Mouse (Mus musculus) neutrophil, adult 5-6 weeks (primary cell): ENCODE data around the gene Gm5129. TPM values are rescaled to one million over a fixed set of nuclear protein-coding genes. Genes with fewer than 3 reads are reported as not detected.
"Not testable (repeated sequence)": the region's sequence is repeated elsewhere in the genome, so short reads cannot be mapped to it uniquely, and the experiment has no call there.

Experiments
- ATAC-seq: fragments of 151-379, 151-347 bp; 2 replicates; pipeline ENCODE4 v1.8.0; 2017; ENCODE audit warnings: mild to moderate bottlenecking, moderate TSS enrichment; ENCODE audit not compliant: insufficient number of reproducible peaks, poor library complexity, low FRiP score, severe bottlenecking; ENCODE audit errors: extremely low read depth
- total RNA-seq: library from RNA; stranded (forward); fragments of 200-1000 nt; gene quantifications from 2 replicates; pipeline ENCODE4 v1.2.3, GENCODE M21; 2017

Gene Gm5129
- 12.2 and 37.4 TPM in 2 replicates for total RNA-seq

DNA sequence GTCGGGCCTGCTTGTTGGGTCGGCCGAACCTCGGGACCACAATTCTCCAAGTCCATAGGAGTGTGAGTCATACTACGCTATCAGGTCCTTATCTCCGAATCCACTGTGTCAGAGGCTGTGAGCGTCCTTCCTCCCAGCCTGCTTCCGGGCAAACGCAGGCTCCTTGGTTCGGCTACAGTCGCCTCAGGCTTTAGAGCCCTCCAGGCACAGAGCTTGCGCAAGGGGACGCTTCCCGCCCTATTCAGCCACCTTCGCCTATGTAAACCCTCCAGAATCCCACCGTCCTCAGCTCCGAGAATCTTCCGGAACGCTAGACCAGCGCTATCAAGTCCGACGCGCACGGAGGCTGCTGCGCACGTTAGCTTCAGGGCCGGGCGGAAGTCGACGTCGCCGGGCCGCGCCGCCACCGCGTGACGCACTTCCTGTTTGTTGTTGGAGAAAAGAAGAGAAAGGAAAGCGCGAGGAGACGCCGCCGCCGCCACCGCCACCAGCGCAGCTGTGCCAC is at the start of gene Gm5129, which contains the start of gene Dnajb6:
Gene Gm5129, minus strand, starts transcription at position 380 of the 505 bp plus-strand sequence.
Gene Dnajb6, plus strand, starts transcription at position 132 of the 505 bp plus-strand sequence.
- peak; percentile 80 for ATAC-seq

- ATAC-seq = not testable (repeated sequence)
Measured at GRCm38 (mm10) chr5:29784906-29785305, 49.2 kb upstream of the Gm5129 start.

DNA sequence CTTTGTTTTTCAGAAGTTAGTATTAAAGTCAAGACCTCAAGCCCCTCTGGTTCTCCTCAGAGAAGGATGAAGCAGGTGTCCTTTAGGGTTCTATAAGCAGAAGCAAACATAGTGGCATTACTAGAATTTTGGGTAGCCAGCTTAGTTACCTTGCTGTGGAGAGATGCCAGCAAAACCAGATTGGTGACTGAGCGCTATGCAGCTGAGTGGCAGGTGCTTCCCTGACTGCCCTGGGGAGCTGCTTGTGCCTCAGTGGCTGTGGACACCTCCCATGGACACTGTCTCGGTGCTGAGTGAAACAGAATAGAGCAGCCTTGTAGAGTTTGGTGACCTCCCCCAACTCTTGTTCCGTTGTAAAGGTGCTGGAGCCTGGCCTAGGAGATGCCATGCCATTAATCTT is 46.5 kb upstream of the Gm5129 start:
- ATAC-seq = no peak

DNA sequence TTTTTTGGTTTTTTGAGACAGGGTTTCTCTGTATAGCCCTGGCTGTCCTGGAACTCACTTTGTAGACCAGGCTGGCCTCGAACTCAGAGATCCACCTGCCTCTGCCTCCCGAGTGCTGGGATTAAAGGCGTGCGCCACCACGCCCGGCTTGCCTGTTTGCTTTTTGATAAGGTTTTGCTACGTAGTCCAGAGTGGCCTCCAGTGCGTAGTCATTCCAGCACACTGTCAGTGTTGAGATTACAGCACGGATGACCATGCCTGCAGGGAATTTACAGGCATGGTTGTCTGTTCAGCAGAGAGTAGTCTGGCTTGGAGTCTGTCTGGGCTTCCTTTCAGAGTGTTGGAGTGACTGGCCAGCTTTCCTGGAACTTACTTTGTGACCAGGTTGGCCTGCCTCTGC is 44.0 kb upstream of the Gm5129 start:
- not testable (repeated sequence) for ATAC-seq

DNA sequence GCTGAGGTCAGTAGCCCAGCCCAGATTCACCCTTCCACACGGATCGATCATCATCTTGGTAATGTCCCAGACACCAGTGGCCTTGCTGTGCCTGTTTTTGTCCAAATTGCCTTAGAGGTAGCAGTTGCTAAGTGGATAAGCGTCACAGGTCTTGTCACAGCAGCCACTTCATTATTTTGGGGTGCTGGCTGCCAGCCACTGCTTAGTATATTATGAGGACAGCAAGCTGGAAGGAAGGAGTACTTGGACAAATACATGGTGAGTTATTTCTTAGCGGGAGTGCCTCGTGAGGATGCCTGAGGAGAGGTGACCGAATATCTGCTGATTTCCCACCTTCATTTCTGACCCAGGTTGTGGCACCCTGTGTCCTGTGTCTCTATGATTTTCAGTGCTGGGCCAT is 42.3 kb upstream of the Gm5129 start:
- no peak for ATAC-seq

DNA sequence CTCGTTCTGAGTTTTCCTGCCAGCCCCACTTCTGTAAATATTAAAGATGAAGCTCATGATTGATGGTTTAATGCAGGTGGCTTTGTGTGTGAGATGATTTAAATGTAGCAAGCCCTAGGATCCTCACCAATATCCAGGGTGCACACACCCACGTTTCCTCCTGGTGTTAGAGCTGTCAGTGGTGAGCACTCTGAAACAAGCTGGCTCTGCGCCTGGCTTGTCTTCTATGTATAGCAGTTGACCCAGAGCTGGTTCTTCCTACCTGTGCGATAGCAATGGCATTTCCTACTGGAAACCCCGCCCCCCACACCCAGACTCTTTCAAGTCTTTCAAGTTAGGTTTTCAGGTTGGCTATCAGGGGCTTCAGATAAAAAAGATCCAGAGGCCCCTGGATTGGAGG is 39.7 kb upstream of the Gm5129 start:
- ATAC-seq = no peak

DNA sequence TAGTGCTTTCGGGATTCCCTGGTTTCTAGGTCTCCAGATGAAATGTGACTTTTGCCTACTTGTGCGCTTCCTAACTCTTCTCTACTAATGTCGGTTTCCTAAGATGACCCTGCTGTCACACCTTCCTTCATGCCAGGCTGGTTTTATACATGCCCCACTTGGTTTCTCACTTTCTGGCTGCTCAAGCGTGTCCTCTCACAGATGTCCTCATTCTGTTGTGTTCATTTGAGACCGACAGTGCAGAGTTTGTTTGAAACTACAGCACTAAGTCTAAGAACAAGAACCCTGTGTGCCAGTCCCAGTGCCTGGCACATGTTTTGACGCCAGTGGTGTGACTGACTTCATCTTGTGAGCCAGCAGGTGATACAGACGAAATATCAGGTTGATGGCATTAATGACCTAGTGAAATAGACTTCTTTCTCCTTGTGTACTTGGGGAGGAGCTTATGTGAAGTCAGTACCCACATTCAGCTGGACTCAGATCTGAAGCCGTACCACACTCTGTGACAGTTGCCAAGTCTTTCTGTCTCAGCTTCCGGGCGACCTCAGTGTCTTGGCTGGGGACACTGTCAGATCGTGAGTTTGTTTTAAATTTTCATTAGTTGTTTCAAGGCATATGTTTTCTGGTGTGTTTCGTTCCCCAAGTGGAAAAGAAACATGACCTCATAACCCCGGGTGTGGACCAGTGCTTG is 37.9 kb upstream of the Gm5129 start:
- no peak for ATAC-seq

DNA sequence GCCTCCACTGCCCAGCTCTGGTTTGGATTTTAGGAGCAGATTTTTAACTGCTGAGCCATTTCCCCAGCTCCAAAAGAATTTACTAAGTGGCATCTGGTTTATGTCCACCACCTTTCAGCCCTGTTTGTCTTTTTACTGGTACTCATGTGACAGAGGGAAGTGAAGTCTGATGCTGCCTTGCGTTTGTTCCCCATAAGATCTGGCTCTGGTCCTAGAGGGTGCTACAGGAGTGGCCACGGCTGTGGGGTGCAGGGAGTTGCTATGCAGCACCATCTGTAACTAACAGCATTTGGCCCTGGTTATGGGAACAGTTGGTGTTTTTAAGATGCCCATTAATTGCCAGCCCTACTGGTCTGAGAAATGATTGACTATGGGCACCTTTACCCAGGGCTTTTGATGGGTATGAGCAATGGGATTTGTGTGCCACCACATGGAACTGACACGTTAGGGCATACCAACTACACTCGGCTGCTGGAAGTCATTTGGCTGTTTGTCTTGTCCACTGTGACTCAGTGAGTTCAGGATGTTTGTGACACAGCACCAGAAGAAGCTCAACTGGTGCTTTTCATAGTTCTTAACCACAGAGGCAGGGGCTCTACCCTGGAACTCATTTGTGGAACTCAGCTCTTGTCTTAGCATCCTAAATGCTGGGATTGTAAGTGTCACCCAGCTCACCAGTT is 37.1 kb upstream of the Gm5129 start:
- peak; percentile 25; the same call in 1 of the 2 replicates for ATAC-seq

GRCm38 (mm10) chr5:29772038-29772437 is 36.3 kb upstream of the Gm5129 start:
- no peak for ATAC-seq

GRCm38 (mm10) chr5:29770935-29771334 is 35.2 kb upstream of the Gm5129 start:
- no peak for ATAC-seq

DNA sequence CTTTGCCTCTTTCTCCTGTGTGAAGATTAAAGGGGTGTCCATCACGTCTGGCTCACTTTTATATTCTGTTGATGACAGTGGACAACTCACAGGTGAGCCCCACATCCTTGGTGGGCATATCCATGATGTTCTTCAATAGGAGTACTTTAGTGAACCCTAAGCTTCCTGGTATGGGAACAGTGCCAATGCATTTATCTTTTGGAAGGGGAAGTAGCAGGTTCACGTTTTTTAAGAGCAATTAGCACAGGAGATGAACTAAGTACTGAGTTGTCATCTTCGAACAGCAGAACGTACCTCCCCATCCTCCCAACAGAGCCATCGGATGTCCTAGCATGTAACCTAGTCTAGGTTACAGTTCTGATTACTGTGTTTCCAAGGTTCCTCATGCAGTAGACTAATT is 23.6 kb upstream of the Gm5129 start:
- no peak for ATAC-seq

DNA sequence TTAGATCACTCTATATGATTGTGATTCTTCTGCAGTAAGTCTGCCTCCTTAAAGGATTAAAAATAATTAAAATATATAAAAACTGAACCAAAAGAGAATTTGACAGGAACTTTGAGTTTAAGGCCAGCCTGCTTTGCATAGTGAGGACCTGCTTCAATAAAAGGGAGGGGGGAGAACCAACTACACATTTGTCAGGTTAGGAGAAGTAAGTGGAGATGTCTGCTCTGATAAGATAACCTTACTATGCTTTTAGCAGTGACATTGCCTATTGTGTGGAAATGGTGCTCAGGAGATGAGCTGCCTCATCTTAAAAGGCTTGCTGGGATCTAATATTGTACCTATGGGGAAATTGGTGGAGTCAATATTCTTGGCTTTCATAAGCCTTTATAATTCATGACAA is 17.2 kb upstream of the Gm5129 start:
- no peak for ATAC-seq

DNA sequence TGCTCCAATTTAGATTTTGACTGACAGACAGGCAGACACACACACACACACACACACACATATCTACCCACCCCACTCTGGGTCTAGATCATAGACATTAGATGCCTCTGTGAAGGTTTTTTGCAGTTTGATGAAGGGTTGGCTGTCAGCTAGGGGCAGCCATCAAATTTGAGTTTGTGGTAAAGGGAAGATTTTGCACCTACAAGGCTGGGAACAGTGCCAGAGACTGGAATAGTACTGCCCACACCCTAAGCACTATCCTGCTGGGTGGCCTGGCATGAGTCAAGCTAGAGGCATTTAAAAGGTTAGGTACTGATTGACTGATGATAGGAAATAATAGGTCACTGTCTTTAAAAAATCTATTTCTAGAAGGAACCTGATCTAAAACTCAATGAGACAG is 15.6 kb upstream of the Gm5129 start:
- no peak for ATAC-seq

DNA sequence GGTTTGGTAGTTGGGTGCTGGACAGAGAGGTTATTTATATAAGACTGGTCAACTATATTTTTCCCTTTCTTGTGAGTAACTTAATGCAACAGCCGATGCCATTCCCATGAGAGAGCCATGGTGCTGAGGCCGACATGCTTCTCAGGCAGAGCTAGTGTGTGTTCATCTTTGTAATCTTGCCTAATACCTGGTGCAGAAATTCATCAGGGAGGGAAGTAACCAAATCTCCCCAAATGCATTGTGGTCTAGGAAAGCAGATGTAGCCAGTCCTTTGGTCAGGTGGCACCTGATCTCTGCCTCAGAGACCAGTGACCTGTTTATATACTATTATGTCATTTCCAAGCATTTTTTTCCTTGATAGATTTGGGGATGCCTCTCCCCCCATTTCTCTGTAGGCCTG is 11.9 kb upstream of the Gm5129 start:
- no peak for ATAC-seq

- ATAC-seq = no peak
Measured at GRCm38 (mm10) chr5:29741093-29741492, 5.4 kb upstream of the Gm5129 start.

DNA sequence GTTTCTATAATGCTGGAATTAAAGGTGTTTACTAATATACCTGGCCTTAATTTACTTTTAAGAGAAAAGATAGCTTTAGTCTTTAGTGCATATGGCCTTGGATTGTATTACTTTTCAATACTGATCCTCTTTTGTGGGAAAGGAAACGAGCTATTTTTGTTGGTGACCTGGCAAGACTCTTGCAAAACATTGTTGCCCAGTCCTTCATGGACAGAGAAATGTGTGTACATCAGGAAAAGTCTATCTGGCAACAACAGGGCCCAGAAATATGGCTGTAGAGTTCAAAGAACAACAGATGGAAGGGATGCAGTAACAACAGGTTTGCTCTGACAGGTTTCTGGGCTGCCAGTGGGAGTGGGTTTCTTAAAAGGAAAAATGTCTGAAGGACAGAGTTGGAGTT is 4.9 kb upstream of the Gm5129 start:
- no peak for ATAC-seq

- ATAC-seq = no peak
Measured at GRCm38 (mm10) chr5:29738076-29738475, 2.3 kb upstream of the Gm5129 start.

GRCm38 (mm10) chr5:29737471-29737870 is 1.7 kb upstream of the Gm5129 start:
- ATAC-seq = no peak

GRCm38 (mm10) chr5:29736942-29737341 is 1.2 kb upstream of the Gm5129 start:
- ATAC-seq = no peak
